In genomic region chr14:30878958-30879571, GRCm38 (mm10) we compare ENCODE assay signal across 10 mouse cellular contexts. TPM values are rescaled to one million over a fixed set of nuclear protein-coding genes. Genes with fewer than 3 reads are reported as not detected.
A peak's percentile ranks its signal among the peaks of the same experiment; 100 is the strongest.
DNase-seq lines count a peak whose midpoint lies in the region; ATAC-seq and TF ChIP-seq lines count a peak whose summit lies in the region.
"Had no signal": no experiment of that assay in that cellular context is flagged by ENCODE, and none has a peak within 500 bp of the region (broad histone marks: within the 10 kb centered on the region; RNA-seq: fewer than 3 reads in every experiment).

Gene Mustn1, plus strand, starts transcription at chr14:30879200.

- H3K4me3 ChIP-seq in embryonic facial prominence, embryonic 12.5 days = no peak within 1 kb of the TSS
- no peak within 1 kb of the TSS for H3K4me3 ChIP-seq in heart, embryonic 14.5 days (ENCODE audit: control insufficient read depth in 1 of 2, insufficient read depth in 1 of 2, low read depth in 1 of 2, low read length in 2 of 2)
- H3K4me3 ChIP-seq in limb, embryonic 14.5 days (replicated peaks; ENCODE audit: low read length) = no peak within 1 kb of the TSS
- H3K4me3 ChIP-seq: midbrain, embryonic 12.5 days had no signal

- peak within 1 kb of the TSS; percentile 26; the same call in 1 of the 2 replicates for H3K27ac ChIP-seq in embryonic facial prominence, embryonic 12.5 days
- H3K27ac ChIP-seq in heart, embryonic 14.5 days (replicated peaks in 1 of 2; ENCODE audit: control insufficient read depth in 1 of 2, insufficient read depth in 1 of 2, low read depth in 2 of 2, low read length in 2 of 2) = peak within 1 kb of the TSS; percentile 60 to 72
- 0 out of 2 replicates have a peak within 1 kb of the TSS, but pooled peaks have one; percentile 6 for H3K27ac ChIP-seq in limb, embryonic 14.5 days (replicated peaks; ENCODE audit: low read depth, low read length)
- H3K27ac ChIP-seq: midbrain, embryonic 12.5 days had no signal

- H3K27me3 ChIP-seq in embryonic facial prominence, embryonic 12.5 days = no peaks in the 10 kb centered on the region
- no peaks in the 10 kb centered on the region for H3K27me3 ChIP-seq in heart, embryonic 14.5 days (ENCODE audit: control insufficient read depth, insufficient read depth, low read length)
- no peaks in the 10 kb centered on the region for H3K27me3 ChIP-seq in limb, embryonic 14.5 days (ENCODE audit: control insufficient read depth, insufficient read depth, low read length)
- H3K27me3 ChIP-seq: CH12.LX; midbrain, embryonic 12.5 days had no signal

- no peak within 1 kb of the TSS for H3K9ac ChIP-seq in embryonic facial prominence, embryonic 12.5 days
- H3K9ac ChIP-seq in heart, embryonic 14.5 days (ENCODE audit: low read length) = 0 out of 2 replicates have a peak within 1 kb of the TSS, but pooled peaks have one; percentile 16
- H3K9ac ChIP-seq in limb, embryonic 14.5 days (ENCODE audit: low read depth, low read length, severe bottlenecking) = no peak within 1 kb of the TSS; the same call in 1 of the 2 replicates
- H3K9ac ChIP-seq: midbrain, embryonic 12.5 days had no signal

- ATAC-seq in frontal cortex, adult (ENCODE audit: low TSS enrichment) = 0 out of 2 replicates have a peak, but pooled peaks have one; percentile 39
- ATAC-seq in embryonic facial prominence, embryonic 12.5 days (ENCODE audit: insufficient number of reproducible peaks, insufficient read depth, low FRiP score, low TSS enrichment) = no peak
- peak; percentile 63 for ATAC-seq in heart, embryonic 14.5 days (ENCODE audit: insufficient number of reproducible peaks, insufficient read depth, low FRiP score, low read depth)
- peak; percentile 53 for ATAC-seq in limb, embryonic 14.5 days (ENCODE audit: low FRiP score, low read depth)

- DNase-seq in frontal cortex, adult 2 months (ENCODE audit: extremely low spot score in 1 of 2, low spot score in 1 of 2) = no peak
- DNase-seq in limb, embryonic 14.5 days (ENCODE audit: low spot score) = peak; percentile 29
- DNase-seq in cerebellum, adult 9-11 months = no peak
- DNase-seq in spleen, postnatal 10 days (ENCODE audit: low spot score in 2 of 2) = no peak
- no peak for DNase-seq in urinary bladder, postnatal 10 days (ENCODE audit: low spot score)

- H3K9me3 ChIP-seq in embryonic facial prominence, embryonic 12.5 days = no peaks in the 10 kb centered on the region
- no peaks in the 10 kb centered on the region for H3K9me3 ChIP-seq in heart, embryonic 14.5 days (ENCODE audit: control insufficient read depth, low read length)
- H3K9me3 ChIP-seq in limb, embryonic 14.5 days (ENCODE audit: control insufficient read depth, low read length) = no peaks in the 10 kb centered on the region
- H3K9me3 ChIP-seq: midbrain, embryonic 12.5 days had no signal

- 80% methylated on average over 11 of the region's 11 CpGs for WGBS in embryonic facial prominence, embryonic 12.5 days
- 36% methylated on average over 11 of the region's 11 CpGs for WGBS in heart, embryonic 14.5 days
- WGBS in limb, embryonic 14.5 days = 73% methylated on average over 11 of the region's 11 CpGs

- no peak within 1 kb of the TSS for H3K4me2 ChIP-seq in embryonic facial prominence, embryonic 12.5 days (replicated peaks)
- no peak within 1 kb of the TSS for H3K4me2 ChIP-seq in heart, embryonic 14.5 days (ENCODE audit: low read length)
- no peak within 1 kb of the TSS for H3K4me2 ChIP-seq in limb, embryonic 14.5 days (replicated peaks; ENCODE audit: low read depth, low read length, severe bottlenecking)
- H3K4me2 ChIP-seq: midbrain, embryonic 12.5 days had no signal

- H3K36me3 ChIP-seq in embryonic facial prominence, embryonic 12.5 days = peaks cover 25% of the 10 kb centered on the region
- H3K36me3 ChIP-seq in heart, embryonic 14.5 days (ENCODE audit: control insufficient read depth, insufficient read depth, low read length) = peaks cover 15% of the 10 kb centered on the region; the same call in 1 of the 2 replicates
- H3K36me3 ChIP-seq in limb, embryonic 14.5 days (ENCODE audit: control insufficient read depth, insufficient read depth, low read length) = peaks cover 31% of the 10 kb centered on the region

- H3K4me1 ChIP-seq in embryonic facial prominence, embryonic 12.5 days = peaks cover 11% of the 10 kb centered on the region
- peaks cover 9 to 15% of the 10 kb centered on the region in 2 experiments; a peak in 3 of 4 replicates for H3K4me1 ChIP-seq in heart, embryonic 14.5 days (ENCODE audit: control insufficient read depth in 2 of 2, insufficient read depth in 2 of 2, low read length in 2 of 2)
- H3K4me1 ChIP-seq in limb, embryonic 14.5 days (ENCODE audit: control insufficient read depth, insufficient read depth, low read length) = peaks cover 4% of the 10 kb centered on the region; the same call in 1 of the 2 replicates
- H3K4me1 ChIP-seq: midbrain, embryonic 12.5 days had no signal

- no peak for TF ChIP-seq POLR2A in limb, embryonic 14.5 days (IDR thresholded peaks at IDR 0.05; ENCODE audit: borderline replicate concordance, extremely low read depth, insufficient read depth, insufficient read length)

RNA-seq across cellular contexts. Expression of gene Mustn1, which starts in this region (rescaled TPM):
- 2.3 and 3.3 TPM in 2 replicates for polyA plus RNA-seq in frontal cortex, adult 2 months (2012; rRNA removed)
- 2.5 and 4.3 TPM in 2 replicates for polyA plus RNA-seq in embryonic facial prominence, embryonic 12.5 days (2016; fragmentation: Nextera tagmentation; extraction: Ambion mirVana)
- polyA plus RNA-seq in heart, embryonic 14.5 days (2014; fragmentation: Nextera tagmentation; extraction: Ambion mirVana) = 3.3 and 4.3 TPM in 2 replicates
- 17.7 and 18.1 TPM in 2 replicates for polyA plus RNA-seq in limb, embryonic 14.5 days (2012; rRNA removed)
- polyA plus RNA-seq in limb, embryonic 14.5 days (2014; fragmentation: Nextera tagmentation; extraction: Ambion mirVana) = 18.8 and 24.8 TPM in 2 replicates

Comparison
In these comparisons a context has a peak if more than half of its experiments do, and no peak if none do; other contexts are left out.
1. H3K27ac ChIP-seq: peak in every context shown above with its lines; median percentile 66 in heart, embryonic 14.5 days; 26 in embryonic facial prominence, embryonic 12.5 days; 6 in limb, embryonic 14.5 days.